Mouse (Mus musculus): ENCODE measurements around the gene Rbm20.

GRCm38 (mm10) chr19:53786836-53787235 lies 109.7 kb downstream of the Rbm20 start:
- no peak for TF ChIP-seq CTCF (IDR thresholded peaks at IDR 0.05; ENCODE audit: borderline replicate concordance, insufficient read depth, low read depth, low read length)
- no peak for TF ChIP-seq POLR2A (IDR thresholded peaks at IDR 0.05; ENCODE audit: borderline replicate concordance, insufficient read depth, low read length)
